Mouse (Mus musculus): ENCODE data around the gene Mapk10. TPM values are rescaled to one million over a fixed set of nuclear protein-coding genes. Genes with fewer than 3 reads are reported as not detected.

Mapk10 gene
- polyA plus RNA-seq, 1 experiment = 36.1 TPM

GRCm38 (mm10) chr5:102978382-102978781, 232.8 kb downstream of the Mapk10 start:
- TF ChIP-seq CTCF (IDR thresholded peaks at IDR 0.05; ENCODE audit: control insufficient read depth, insufficient read depth, insufficient replicate concordance, low read depth, low read length) (no peak), POLR2A (IDR thresholded peaks at IDR 0.05; ENCODE audit: control insufficient read depth, low read depth, low read length) (no peak)
- no peak overlapping the region for H3K27ac ChIP-seq (ENCODE audit: control insufficient read depth, insufficient read depth, low read depth, low read length)
- no peaks in the 10 kb centered on the region for H3K27me3 ChIP-seq (ENCODE audit: control insufficient read depth, insufficient read depth, low read length)
- H3K4me1 ChIP-seq (ENCODE audit: control insufficient read depth, insufficient read depth, low read length) = no peaks in the 10 kb centered on the region
- no peaks in the 10 kb centered on the region for H3K36me3 ChIP-seq (ENCODE audit: control insufficient read depth, insufficient read depth, low read length)
- no peak overlapping the region for H3K4me3 ChIP-seq (ENCODE audit: control insufficient read depth, low read depth, low read length)

GRCm38 (mm10) chr5:102977138-102977537, 234.0 kb downstream of the Mapk10 start:
- no peaks in the 10 kb centered on the region for H3K27me3 ChIP-seq (ENCODE audit: control insufficient read depth, insufficient read depth, low read length)
- no peaks in the 10 kb centered on the region for H3K4me1 ChIP-seq (ENCODE audit: control insufficient read depth, insufficient read depth, low read length)
- H3K36me3 ChIP-seq (ENCODE audit: control insufficient read depth, insufficient read depth, low read length) = no peaks in the 10 kb centered on the region
- TF ChIP-seq POLR2A (IDR thresholded peaks at IDR 0.05; ENCODE audit: control insufficient read depth, low read depth, low read length) (no peak), CTCF (IDR thresholded peaks at IDR 0.05; ENCODE audit: control insufficient read depth, insufficient read depth, insufficient replicate concordance, low read depth, low read length) (no peak)
- H3K27ac ChIP-seq (ENCODE audit: control insufficient read depth, insufficient read depth, low read depth, low read length) = no peak overlapping the region
- no peak overlapping the region for H3K4me3 ChIP-seq (ENCODE audit: control insufficient read depth, low read depth, low read length)

GRCm38 (mm10) chr5:102976540-102976939, 234.6 kb downstream of the Mapk10 start:
- Histone ChIP-seq H3K27ac (ENCODE audit: control insufficient read depth, insufficient read depth, low read depth, low read length) (no peak overlapping the region), H3K4me3 (ENCODE audit: control insufficient read depth, low read depth, low read length) (no peak overlapping the region), H3K27me3 (ENCODE audit: control insufficient read depth, insufficient read depth, low read length) (no peaks in the 10 kb centered on the region), H3K36me3 (ENCODE audit: control insufficient read depth, insufficient read depth, low read length) (no peaks in the 10 kb centered on the region), H3K4me1 (ENCODE audit: control insufficient read depth, insufficient read depth, low read length) (no peaks in the 10 kb centered on the region)
- TF ChIP-seq CTCF (IDR thresholded peaks at IDR 0.05; ENCODE audit: control insufficient read depth, insufficient read depth, insufficient replicate concordance, low read depth, low read length) (no peak), POLR2A (IDR thresholded peaks at IDR 0.05; ENCODE audit: control insufficient read depth, low read depth, low read length) (no peak)

GRCm38 (mm10) chr5:102974400-102974799, 236.7 kb downstream of the Mapk10 start:
- Histone ChIP-seq H3K4me1 (ENCODE audit: control insufficient read depth, insufficient read depth, low read length) (no peaks in the 10 kb centered on the region), H3K27ac (ENCODE audit: control insufficient read depth, insufficient read depth, low read depth, low read length) (no peak overlapping the region), H3K36me3 (ENCODE audit: control insufficient read depth, insufficient read depth, low read length) (no peaks in the 10 kb centered on the region), H3K4me3 (ENCODE audit: control insufficient read depth, low read depth, low read length) (no peak overlapping the region), H3K27me3 (ENCODE audit: control insufficient read depth, insufficient read depth, low read length) (no peaks in the 10 kb centered on the region)
- TF ChIP-seq POLR2A (IDR thresholded peaks at IDR 0.05; ENCODE audit: control insufficient read depth, low read depth, low read length) (no peak), CTCF (IDR thresholded peaks at IDR 0.05; ENCODE audit: control insufficient read depth, insufficient read depth, insufficient replicate concordance, low read depth, low read length) (no peak)

- no peak overlapping the region for H3K27ac ChIP-seq (ENCODE audit: control insufficient read depth, insufficient read depth, low read depth, low read length)
- no peak overlapping the region for H3K4me3 ChIP-seq (ENCODE audit: control insufficient read depth, low read depth, low read length)
- no peaks in the 10 kb centered on the region for H3K36me3 ChIP-seq (ENCODE audit: control insufficient read depth, insufficient read depth, low read length)
- no peak for TF ChIP-seq POLR2A (IDR thresholded peaks at IDR 0.05; ENCODE audit: control insufficient read depth, low read depth, low read length)
- TF ChIP-seq CTCF (IDR thresholded peaks at IDR 0.05; ENCODE audit: control insufficient read depth, insufficient read depth, insufficient replicate concordance, low read depth, low read length) = no peak
- H3K4me1 ChIP-seq (ENCODE audit: control insufficient read depth, insufficient read depth, low read length) = no peaks in the 10 kb centered on the region
- no peaks in the 10 kb centered on the region for H3K27me3 ChIP-seq (ENCODE audit: control insufficient read depth, insufficient read depth, low read length)
Observed at GRCm38 (mm10) chr5:102964396-102964795, 246.7 kb downstream of the Mapk10 start.

GRCm38 (mm10) chr5:102953414-102953813, 257.7 kb downstream of the Mapk10 start:
- H3K4me3 ChIP-seq (ENCODE audit: control insufficient read depth, low read depth, low read length) = no peak overlapping the region
- no peak overlapping the region for H3K27ac ChIP-seq (ENCODE audit: control insufficient read depth, insufficient read depth, low read depth, low read length)
- no peak for TF ChIP-seq CTCF (IDR thresholded peaks at IDR 0.05; ENCODE audit: control insufficient read depth, insufficient read depth, insufficient replicate concordance, low read depth, low read length)
- no peak for TF ChIP-seq POLR2A (IDR thresholded peaks at IDR 0.05; ENCODE audit: control insufficient read depth, low read depth, low read length)
- no peaks in the 10 kb centered on the region for H3K27me3 ChIP-seq (ENCODE audit: control insufficient read depth, insufficient read depth, low read length)
- no peaks in the 10 kb centered on the region for H3K36me3 ChIP-seq (ENCODE audit: control insufficient read depth, insufficient read depth, low read length)
- no peaks in the 10 kb centered on the region for H3K4me1 ChIP-seq (ENCODE audit: control insufficient read depth, insufficient read depth, low read length)

GRCm38 (mm10) chr5:102952918-102953317, 258.2 kb downstream of the Mapk10 start:
- no peak for TF ChIP-seq CTCF (IDR thresholded peaks at IDR 0.05; ENCODE audit: control insufficient read depth, insufficient read depth, insufficient replicate concordance, low read depth, low read length)
- TF ChIP-seq POLR2A (IDR thresholded peaks at IDR 0.05; ENCODE audit: control insufficient read depth, low read depth, low read length) = no peak
- Histone ChIP-seq H3K27me3 (ENCODE audit: control insufficient read depth, insufficient read depth, low read length) (no peaks in the 10 kb centered on the region), H3K36me3 (ENCODE audit: control insufficient read depth, insufficient read depth, low read length) (no peaks in the 10 kb centered on the region), H3K4me3 (ENCODE audit: control insufficient read depth, low read depth, low read length) (no peak overlapping the region), H3K4me1 (ENCODE audit: control insufficient read depth, insufficient read depth, low read length) (no peaks in the 10 kb centered on the region), H3K27ac (ENCODE audit: control insufficient read depth, insufficient read depth, low read depth, low read length) (no peak overlapping the region)
